Mouse (Mus musculus) hindbrain, embryonic 15.5 days (tissue): ENCODE data around the gene Rpn1. TPM values are rescaled to one million over a fixed set of nuclear protein-coding genes. Genes with fewer than 3 reads are reported as not detected.
"Not testable (repeated sequence)": the region's sequence is repeated elsewhere in the genome, so short reads cannot be mapped to it uniquely, and the experiment has no call there.

Source experiments
- ATAC-seq: fragments of 200-750 bp; cut with Nextera tagmentation; 2 replicates; pipeline ENCODE4 v1.8.0; 2017; ENCODE audit warnings: low read depth, moderate number of reproducible peaks, moderate TSS enrichment; ENCODE audit not compliant: low FRiP score
- H3K27ac ChIP-seq: fragments of 300-500 bp; sonication (generic); replicated peaks from 2 replicates; pipeline ENCODE4 v1.5.1; 2015; ENCODE audit warnings: mild to moderate bottlenecking, inconsistent platforms
- H3K27me3 ChIP-seq: fragments of 300-500 bp; sonication (generic); 2 replicates; pipeline ENCODE4 v1.6.1; 2015; ENCODE audit warnings: control low read depth, inconsistent platforms
- H3K36me3 ChIP-seq: fragments of 300-500 bp; sonication (generic); 2 replicates; pipeline ENCODE4 v1.6.1; 2015; ENCODE audit warnings: control low read depth, inconsistent platforms
- H3K4me1 ChIP-seq: fragments of 300-500 bp; sonication (generic); replicated peaks from 2 replicates; pipeline ENCODE4 v1.6.1; 2015; ENCODE audit warnings: control low read depth, inconsistent platforms
- H3K4me2 ChIP-seq: fragments of 300-500 bp; sonication (generic); 2 replicates; pipeline ENCODE4 v1.6.1; 2015; ENCODE audit warnings: moderate library complexity, mild to moderate bottlenecking, inconsistent platforms
- H3K4me3 ChIP-seq: fragments of 300-500 bp; sonication (generic); 2 replicates; pipeline ENCODE4 v1.5.1; 2015; ENCODE audit warnings: mild to moderate bottlenecking, inconsistent platforms
- H3K9ac ChIP-seq: fragments of 300-500 bp; sonication (generic); 2 replicates; pipeline ENCODE4 v1.6.1; 2015; ENCODE audit warnings: inconsistent platforms
- H3K9me3 ChIP-seq: fragments of 300-500 bp; sonication (generic); 2 replicates; pipeline ENCODE4 v1.6.1; 2016; ENCODE audit warnings: control low read depth, inconsistent platforms
- WGBS: fragments of 180-500 bp; shearing (Covaris S2); methylation state at CpG from one replicate; pipeline ENCODE4 v1.1.7; 2015; 5-methylcytosine and 5-hydroxymethylcytosine counted together
- polyA plus RNA-seq: library from polyadenylated mRNA; unstranded; fragments of >200 nt; fragmentation: Nextera tagmentation; extraction: Ambion mirVana; gene quantifications from 2 replicates; pipeline ENCODE4 v1.2.1, GENCODE M21; 2015

Rpn1 gene
- polyA plus RNA-seq, 1 experiment from 2014 or later: 305 TPM

DNA sequence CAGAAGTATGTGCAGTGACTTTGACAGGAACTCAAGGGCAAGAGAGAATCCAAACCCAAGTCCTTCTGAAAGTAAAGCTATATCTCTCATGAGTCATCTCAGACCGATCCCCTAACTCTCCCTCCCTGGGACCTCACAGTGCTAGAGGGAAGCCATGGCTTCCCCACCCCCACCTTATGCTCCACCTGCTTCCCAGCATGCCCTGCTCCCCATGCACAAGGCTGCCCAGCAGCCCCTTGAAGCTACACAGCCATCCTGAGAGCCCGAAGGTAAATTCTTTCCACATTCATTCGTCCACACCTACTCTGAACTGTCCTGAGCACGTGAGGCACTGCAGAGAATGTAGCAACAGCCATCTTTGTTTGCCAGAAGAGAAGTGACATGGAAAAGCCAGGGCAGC, 40.3 kb downstream of the Rpn1 start:
- 74% methylated on average over 4 of the region's 4 CpGs for WGBS
- Histone ChIP-seq H3K36me3 (no peaks in the 10 kb centered on the region), H3K27ac (no peak overlapping the region), H3K4me2 (no peak overlapping the region), H3K9me3 (no peaks in the 10 kb centered on the region), H3K4me1 (peaks cover 6% of the 10 kb centered on the region; the same call in 1 of the 2 replicates), H3K4me3 (no peak overlapping the region), H3K9ac (no peak overlapping the region), H3K27me3 (no peaks in the 10 kb centered on the region)
- no peak for ATAC-seq

DNA sequence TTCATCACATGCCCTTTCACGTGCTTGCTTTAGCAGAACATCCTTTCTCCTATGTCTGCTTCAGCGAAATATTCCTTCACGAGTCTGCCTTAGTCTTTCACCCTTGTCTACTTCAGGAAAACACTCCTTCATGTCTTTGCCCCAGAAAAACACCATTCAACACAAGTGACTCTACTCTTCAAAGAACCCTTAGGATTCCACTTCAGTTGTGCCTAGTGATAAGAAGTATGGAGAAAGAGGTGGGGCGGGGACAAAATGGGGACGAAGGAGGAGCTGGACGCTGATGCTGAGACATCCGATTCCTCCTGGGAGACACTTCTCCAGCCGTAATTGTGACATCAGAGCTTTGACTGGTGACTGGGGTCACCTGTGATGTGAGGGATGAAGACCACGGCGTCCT, 41.5 kb downstream of the Rpn1 start:
- WGBS: 91% methylated on average over 10 of the region's 10 CpGs
- not testable (repeated sequence) for H3K36me3 ChIP-seq, H3K9me3 ChIP-seq

GRCm38 (mm10) chr6:88131521-88131920, 47.2 kb downstream of the Rpn1 start:
- H3K4me1 ChIP-seq: peaks cover 21% of the 10 kb centered on the region
- no peaks in the 10 kb centered on the region for H3K9me3 ChIP-seq
- H3K4me3 ChIP-seq: no peak overlapping the region
- peak overlapping the region; percentile 41 for H3K4me2 ChIP-seq
- ATAC-seq: no peak
- no peak overlapping the region for H3K9ac ChIP-seq
- H3K36me3 ChIP-seq: no peaks in the 10 kb centered on the region
- H3K27ac ChIP-seq: no peak overlapping the region
- H3K27me3 ChIP-seq: no peaks in the 10 kb centered on the region
- WGBS: 18% methylated on average over 5 of the region's 5 CpGs

More for the DNA sequence above, 41.5 kb downstream of the Rpn1 start:
- not testable (repeated sequence) for H3K27ac ChIP-seq, H3K4me1 ChIP-seq, ATAC-seq, H3K4me2 ChIP-seq, H3K27me3 ChIP-seq, H3K4me3 ChIP-seq, H3K9ac ChIP-seq

GRCm38 (mm10) chr6:88132051-88132450, 47.8 kb downstream of the Rpn1 start:
- no peak overlapping the region for H3K9ac ChIP-seq
- H3K27ac ChIP-seq: no peak overlapping the region
- no peaks in the 10 kb centered on the region for H3K9me3 ChIP-seq
- peak; percentile 77 for ATAC-seq
- H3K4me3 ChIP-seq: no peak overlapping the region
- no peaks in the 10 kb centered on the region for H3K36me3 ChIP-seq
- H3K4me2 ChIP-seq: peak overlapping the region; percentile 41
- WGBS: 3% methylated on average over 17 of the region's 17 CpGs
- H3K4me1 ChIP-seq: peaks cover 25% of the 10 kb centered on the region
- no peaks in the 10 kb centered on the region for H3K27me3 ChIP-seq

GRCm38 (mm10) chr6:88133061-88133460, 48.8 kb downstream of the Rpn1 start:
- Histone ChIP-seq H3K9ac (no peak overlapping the region), H3K4me2 (no peak overlapping the region), H3K36me3 (no peaks in the 10 kb centered on the region), H3K4me3 (no peak overlapping the region), H3K9me3 (no peaks in the 10 kb centered on the region), H3K27ac (no peak overlapping the region), H3K27me3 (no peaks in the 10 kb centered on the region), H3K4me1 (peaks cover 25% of the 10 kb centered on the region)
- WGBS: 80% methylated on average over 6 of the region's 6 CpGs
- ATAC-seq: no peak

GRCm38 (mm10) chr6:88133878-88134277, 49.6 kb downstream of the Rpn1 start:
- ATAC-seq: no peak
- 65% methylated on average over 6 of the region's 6 CpGs for WGBS
- Histone ChIP-seq H3K9ac (no peak overlapping the region), H3K4me2 (no peak overlapping the region), H3K36me3 (no peaks in the 10 kb centered on the region), H3K4me1 (peaks cover 25% of the 10 kb centered on the region), H3K9me3 (no peaks in the 10 kb centered on the region), H3K27me3 (no peaks in the 10 kb centered on the region), H3K27ac (no peak overlapping the region), H3K4me3 (no peak overlapping the region)

DNA sequence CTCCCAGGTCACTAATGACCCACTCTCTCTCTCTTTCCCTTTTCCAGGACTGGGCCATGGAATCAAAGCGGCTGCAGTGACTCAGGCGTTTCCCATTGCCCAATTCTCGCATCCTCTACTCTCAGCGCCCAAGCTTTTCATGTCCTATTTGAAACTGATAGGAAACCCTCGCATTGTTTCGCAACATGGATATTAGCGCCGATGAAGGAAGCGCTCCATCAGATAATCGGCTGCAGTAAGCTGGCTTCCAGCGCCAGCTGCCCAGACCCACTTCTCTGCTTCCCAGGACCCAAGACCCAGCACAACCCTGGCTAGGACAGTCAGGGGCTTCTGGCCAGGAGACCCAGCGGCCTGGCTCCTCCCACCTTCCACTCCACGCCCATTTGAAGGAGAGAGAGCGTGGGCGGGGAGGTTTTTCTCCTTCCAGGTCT, 51.9 kb downstream of the Rpn1 start:
- H3K36me3 ChIP-seq: no peaks in the 10 kb centered on the region
- peak overlapping the region; percentile 52 for H3K4me2 ChIP-seq
- 26% methylated on average over 15 of the region's 15 CpGs for WGBS
- no peaks in the 10 kb centered on the region for H3K27me3 ChIP-seq
- ATAC-seq: no peak; the same call in 1 of the 2 replicates
- H3K4me3 ChIP-seq: peak overlapping the region; percentile 26
- H3K9ac ChIP-seq: peak overlapping the region; percentile 8; the same call in 1 of the 2 replicates
- H3K4me1 ChIP-seq: peaks cover 25% of the 10 kb centered on the region
- H3K27ac ChIP-seq: 0 out of 2 replicates have a peak overlapping the region, but pooled peaks have one; percentile 17
- no peaks in the 10 kb centered on the region for H3K9me3 ChIP-seq

DNA sequence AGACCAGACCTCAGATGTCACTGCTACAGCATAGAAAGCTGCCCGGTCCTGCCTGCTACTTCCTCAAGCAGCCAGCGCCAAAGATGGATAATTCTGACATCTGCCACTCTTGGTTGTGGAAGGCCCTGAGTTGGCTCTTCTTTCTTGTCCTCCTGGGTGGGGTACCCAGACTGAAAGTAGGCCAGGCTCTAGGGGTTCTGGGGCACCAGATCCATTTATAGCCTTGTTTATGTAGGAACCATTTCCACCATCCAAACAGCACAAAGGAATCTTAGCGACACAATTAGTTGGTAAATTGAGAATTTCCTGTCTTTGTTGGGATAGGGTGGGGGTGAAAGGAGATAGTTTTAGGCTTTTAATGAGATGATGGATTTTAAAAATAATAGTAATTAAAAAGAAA, 54.2 kb downstream of the Rpn1 start:
- Histone ChIP-seq H3K36me3 (no peaks in the 10 kb centered on the region), H3K4me3 (no peak overlapping the region), H3K4me2 (no peak overlapping the region), H3K9me3 (no peaks in the 10 kb centered on the region), H3K27ac (no peak overlapping the region), H3K27me3 (no peaks in the 10 kb centered on the region), H3K9ac (no peak overlapping the region), H3K4me1 (peaks cover 13% of the 10 kb centered on the region; the same call in 1 of the 2 replicates)
- ATAC-seq: no peak
- 87% methylated on average over 3 of the region's 3 CpGs for WGBS

- no peaks in the 10 kb centered on the region for H3K27me3 ChIP-seq
- H3K4me2 ChIP-seq: no peak overlapping the region
- no peak overlapping the region for H3K27ac ChIP-seq
- H3K36me3 ChIP-seq: no peaks in the 10 kb centered on the region
- peaks cover 13% of the 10 kb centered on the region; the same call in 1 of the 2 replicates for H3K4me1 ChIP-seq
- 51% methylated on average over 8 of the region's 8 CpGs for WGBS
- no peaks in the 10 kb centered on the region for H3K9me3 ChIP-seq
- ATAC-seq: peak; percentile 48; the same call in 1 of the 2 replicates
- no peak overlapping the region for H3K4me3 ChIP-seq
- H3K9ac ChIP-seq: no peak overlapping the region
These were observed 56.0 kb downstream of the Rpn1 start for GRCm38 (mm10) chr6:88140264-88140663.

- Histone ChIP-seq H3K36me3 (no peaks in the 10 kb centered on the region), H3K4me3 (no peak overlapping the region), H3K4me1 (peaks cover 9% of the 10 kb centered on the region), H3K4me2 (no peak overlapping the region), H3K9me3 (no peaks in the 10 kb centered on the region), H3K9ac (no peak overlapping the region), H3K27ac (no peak overlapping the region), H3K27me3 (no peaks in the 10 kb centered on the region)
- WGBS: 73% methylated on average over 4 of the region's 4 CpGs
- no peak for ATAC-seq
These were observed 61.5 kb downstream of the Rpn1 start for GRCm38 (mm10) chr6:88145793-88146192.

DNA sequence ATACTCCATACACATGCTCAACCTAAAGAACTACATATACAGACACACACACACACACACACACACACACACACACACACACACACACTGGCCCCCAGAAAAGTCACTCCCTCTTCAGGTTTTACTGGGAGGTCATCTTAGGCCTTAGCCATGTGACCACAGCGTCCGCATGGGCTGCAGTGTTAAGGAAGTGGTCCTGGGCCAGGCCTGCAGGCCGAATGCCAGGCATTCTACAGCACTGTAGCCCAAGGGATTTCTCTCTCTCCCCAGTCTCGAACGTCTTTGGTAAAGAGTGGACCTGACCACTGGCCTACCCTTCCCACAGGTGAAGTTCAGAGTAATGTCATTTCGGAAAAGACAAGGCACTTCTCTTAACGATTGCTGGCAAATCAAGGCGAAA, 62.3 kb downstream of the Rpn1 start:
- 82% methylated on average over 8 of the region's 8 CpGs for WGBS
- no peaks in the 10 kb centered on the region for H3K27me3 ChIP-seq

DNA sequence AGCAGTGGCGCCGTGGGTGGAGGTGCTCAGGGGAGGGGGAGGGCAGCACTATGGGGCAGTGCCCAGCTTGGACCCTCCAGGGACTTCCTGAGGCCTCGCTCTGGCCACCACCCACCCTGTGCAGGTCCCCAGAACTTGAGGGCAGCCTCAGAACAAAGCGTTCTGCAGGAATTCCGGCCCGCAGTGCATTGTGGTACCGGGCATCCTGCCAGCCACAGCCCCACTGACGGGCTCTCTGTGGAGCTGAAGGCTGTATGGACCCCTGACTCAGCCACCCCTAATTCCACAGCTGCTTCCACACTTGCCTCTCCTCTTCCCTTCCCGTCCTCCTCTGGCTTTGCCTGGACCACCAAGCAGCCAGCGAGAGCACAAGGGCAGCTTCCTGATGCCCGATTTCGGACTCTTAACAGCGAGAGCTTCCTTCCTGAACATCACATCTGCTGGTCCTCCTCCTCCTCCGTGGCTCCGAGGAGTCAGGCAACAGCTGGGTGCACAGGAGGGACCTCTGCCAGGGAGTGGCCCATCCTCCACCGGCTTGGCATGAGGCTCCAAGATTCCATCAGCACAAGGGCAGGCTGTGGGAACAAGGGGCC, 63.2 kb downstream of the Rpn1 start:
- Histone ChIP-seq H3K4me2 (0 out of 2 replicates have a peak overlapping the region, but pooled peaks have one; percentile 8), H3K36me3 (no peaks in the 10 kb centered on the region), H3K27me3 (no peaks in the 10 kb centered on the region), H3K9me3 (no peaks in the 10 kb centered on the region), H3K9ac (no peak overlapping the region), H3K27ac (no peak overlapping the region), H3K4me3 (no peak overlapping the region), H3K4me1 (peaks cover 9% of the 10 kb centered on the region)
- 0 out of 2 replicates have a peak, but pooled peaks have one; percentile 23 for ATAC-seq
- WGBS: 57% methylated on average over 14 of the region's 16 CpGs

More for the DNA sequence above, 62.3 kb downstream of the Rpn1 start:
- Histone ChIP-seq H3K9me3 (no peaks in the 10 kb centered on the region), H3K9ac (no peak overlapping the region), H3K36me3 (no peaks in the 10 kb centered on the region), H3K4me3 (no peak overlapping the region), H3K4me1 (peaks cover 9% of the 10 kb centered on the region), H3K27ac (no peak overlapping the region), H3K4me2 (no peak overlapping the region)
- no peak for ATAC-seq

DNA sequence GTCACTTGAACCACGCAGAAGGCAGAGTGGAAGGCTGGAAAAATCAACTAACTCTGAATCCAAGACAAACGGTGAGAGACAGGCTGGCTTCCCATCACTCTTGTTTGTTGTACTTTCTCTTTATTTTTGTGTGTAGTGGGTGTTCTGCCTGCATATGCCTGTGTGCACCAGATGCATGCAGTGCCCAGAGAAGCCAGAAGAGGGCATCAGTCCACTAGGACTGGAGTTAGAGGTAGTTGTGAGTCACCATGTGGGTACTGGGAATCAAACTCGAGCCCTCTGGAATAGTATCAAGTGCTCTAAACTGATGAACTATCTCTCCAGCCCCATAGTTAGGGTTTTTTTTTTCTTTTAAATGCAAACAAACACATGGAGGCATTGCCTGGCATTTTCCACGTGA, 67.1 kb downstream of the Rpn1 start:
- H3K4me2 ChIP-seq: no peak overlapping the region
- ATAC-seq: no peak
- 79% methylated on average over 4 of the region's 4 CpGs for WGBS
- no peaks in the 10 kb centered on the region for H3K27me3 ChIP-seq
- no peaks in the 10 kb centered on the region for H3K36me3 ChIP-seq
- no peak overlapping the region for H3K9ac ChIP-seq
- no peak overlapping the region for H3K27ac ChIP-seq
- no peaks in the 10 kb centered on the region for H3K9me3 ChIP-seq
- peaks cover 9% of the 10 kb centered on the region for H3K4me1 ChIP-seq
- no peak overlapping the region for H3K4me3 ChIP-seq
